Mouse (Mus musculus) CH12.LX (cell line): ENCODE measurements around the gene 2310030G06Rik.

Experiments
- CTCF ChIP-seq, 2 experiments: IDR thresholded peaks in 1 of 2; conservative IDR thresholded peaks in 1 of 2; 2 replicates each; pipeline ENCODE4 v1.5.1; 2011 to 2012; ENCODE audit warnings: low read depth in 2 of 2, low read length in 2 of 2, improper control_type of control experiment in 1 of 2, inconsistent platforms in 1 of 2, mild to moderate bottlenecking in 1 of 2, moderate library complexity in 1 of 2
- ELF1 ChIP-seq: IDR thresholded peaks from 2 replicates; pipeline ENCODE4 v1.6.1; 2014; ENCODE audit warnings: low read depth, mild to moderate bottlenecking, inconsistent platforms, low read length, improper control_type of control experiment
- EP300 ChIP-seq: IDR thresholded peaks from 2 replicates; pipeline ENCODE4 v1.6.1; 2011; ENCODE audit warnings: low read length, improper control_type of control experiment
- ETS1 ChIP-seq: conservative IDR thresholded peaks from 2 replicates; pipeline ENCODE4 v1.6.1; 2012; ENCODE audit warnings: low read depth, mild to moderate bottlenecking, inconsistent platforms, low read length, improper control_type of control experiment, moderate library complexity
- KAT2A ChIP-seq: IDR thresholded peaks from 2 replicates; pipeline ENCODE4 v1.6.1; 2012; ENCODE audit warnings: low read length, improper control_type of control experiment, inconsistent platforms; ENCODE audit not compliant: insufficient replicate concordance
- MXI1 ChIP-seq: IDR thresholded peaks from 2 replicates; pipeline ENCODE4 v1.6.1; 2011; ENCODE audit warnings: mild to moderate bottlenecking, low read depth, low read length, improper control_type of control experiment

GRCm38 (mm10) chr9:50761520-50762243 lies 15.3 kb upstream of the 2310030G06Rik start:
- no peak for TF ChIP-seq CTCF (conservative IDR thresholded peaks at IDR 0.05 in 1 of 2, IDR thresholded peaks at IDR 0.05 in 1 of 2; ENCODE audit: low read depth in 2 of 2, low read length in 2 of 2)
- TF ChIP-seq EP300 = no peak
- no peak for TF ChIP-seq MXI1
- no peak for TF ChIP-seq ELF1
- no peak for TF ChIP-seq ETS1
- TF ChIP-seq KAT2A = no peak
